Mouse (Mus musculus) hindbrain, embryonic 13.5 days (tissue): ENCODE measurements around the gene Casc1. TPM values are rescaled to one million over a fixed set of nuclear protein-coding genes. Genes with fewer than 3 reads are reported as not detected.
A peak's percentile ranks its signal among the peaks of the same experiment; 100 is the strongest.

ENCODE experiments used
- ATAC-seq: fragments of 200-750 bp; cut with Nextera tagmentation; 2 replicates; pipeline ENCODE4 v1.8.0; 2017; ENCODE audit warnings: moderate TSS enrichment; ENCODE audit not compliant: low FRiP score
- H3K27ac ChIP-seq: fragments of 300-500 bp; sonication (generic); 2 replicates; pipeline ENCODE4 v1.5.1; 2015; ENCODE audit warnings: inconsistent platforms, mild to moderate bottlenecking, moderate library complexity
- H3K27me3 ChIP-seq: fragments of 300-500 bp; sonication (generic); 2 replicates; pipeline ENCODE4 v1.6.1; 2015; ENCODE audit warnings: mild to moderate bottlenecking, inconsistent platforms
- H3K36me3 ChIP-seq: fragments of 300-500 bp; sonication (generic); 2 replicates; pipeline ENCODE4 v1.6.1; 2015; ENCODE audit warnings: mild to moderate bottlenecking, inconsistent platforms
- H3K4me1 ChIP-seq: fragments of 300-500 bp; sonication (generic); replicated peaks from 2 replicates; pipeline ENCODE4 v1.6.1; 2015; ENCODE audit warnings: inconsistent platforms
- H3K4me2 ChIP-seq: fragments of 300-500 bp; sonication (generic); 2 replicates; pipeline ENCODE4 v1.6.1; 2015; ENCODE audit warnings: inconsistent platforms, mild to moderate bottlenecking, moderate library complexity
- H3K4me3 ChIP-seq: fragments of 300-500 bp; sonication (generic); 2 replicates; pipeline ENCODE4 v1.5.1; 2015; ENCODE audit warnings: mild to moderate bottlenecking, inconsistent platforms
- H3K9ac ChIP-seq: fragments of 300-500 bp; sonication (generic); 2 replicates; pipeline ENCODE4 v1.6.1; 2015; ENCODE audit warnings: mild to moderate bottlenecking, inconsistent platforms
- H3K9me3 ChIP-seq: fragments of 300-500 bp; sonication (generic); 2 replicates; pipeline ENCODE4 v1.6.1; 2016; ENCODE audit warnings: inconsistent platforms
- WGBS: fragments of 180-500 bp; shearing (Covaris S2); methylation state at CpG from one replicate; pipeline ENCODE4 v1.1.7; 2015; 5-methylcytosine and 5-hydroxymethylcytosine counted together
- polyA plus RNA-seq: library from polyadenylated mRNA; unstranded; fragments of >200 nt; fragmentation: Nextera tagmentation; extraction: Ambion mirVana; gene quantifications from 2 replicates; pipeline ENCODE4 v1.2.1, GENCODE M21; 2015

Gene Casc1
- polyA plus RNA-seq, 1 experiment from 2014 or later = 0.97 TPM

DNA sequence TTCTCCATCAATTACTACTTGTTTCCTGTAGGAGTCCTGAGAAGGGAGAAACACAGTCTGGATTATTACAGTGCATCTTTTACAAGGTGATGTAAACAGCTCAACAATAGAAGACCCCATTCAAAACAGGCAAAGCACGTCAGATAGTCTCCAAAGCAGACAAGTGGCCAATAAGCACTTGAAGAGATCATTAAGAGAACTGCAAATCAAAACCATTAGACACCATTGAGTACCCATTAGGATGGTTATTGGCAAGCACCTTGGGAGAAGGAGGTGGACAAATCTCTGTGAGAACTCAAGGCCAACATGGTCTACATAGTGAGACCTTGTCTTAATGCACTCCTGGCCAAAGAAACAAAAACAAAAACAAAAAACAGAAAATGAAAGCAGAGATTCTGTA lies 23.6 kb upstream of the Casc1 start:
- H3K4me3 ChIP-seq = no peak overlapping the region
- no peaks in the 10 kb centered on the region for H3K9me3 ChIP-seq
- 75% methylated on average over 1 of the region's 1 CpGs for WGBS
- no peaks in the 10 kb centered on the region for H3K27me3 ChIP-seq
- no peaks in the 10 kb centered on the region for H3K4me1 ChIP-seq
- H3K4me2 ChIP-seq = no peak overlapping the region
- H3K36me3 ChIP-seq = peaks cover 16% of the 10 kb centered on the region
- H3K9ac ChIP-seq = no peak overlapping the region
- no peak overlapping the region for H3K27ac ChIP-seq
- no peak for ATAC-seq

DNA sequence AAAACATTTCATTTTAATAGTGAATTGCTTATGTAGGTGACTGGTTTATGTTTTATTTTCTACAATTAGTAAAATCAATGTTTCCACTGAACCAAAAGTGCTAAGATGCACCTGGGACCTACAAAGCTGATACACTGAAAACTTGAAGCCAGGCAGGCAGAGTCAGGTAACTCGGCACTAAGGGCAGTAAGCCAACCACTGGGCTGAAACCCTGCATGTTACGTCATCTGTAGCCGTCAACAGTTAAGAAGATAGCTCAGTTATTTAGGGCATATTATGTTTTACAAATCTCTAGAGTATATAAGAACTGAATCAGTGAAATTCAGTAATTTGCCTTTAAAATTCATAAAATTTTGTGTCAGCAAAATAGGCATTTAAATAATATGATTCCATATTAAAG lies 15.5 kb upstream of the Casc1 start:
- 94% methylated on average over 3 of the region's 3 CpGs for WGBS
- Histone ChIP-seq H3K9ac (no peak overlapping the region), H3K4me1 (no peaks in the 10 kb centered on the region), H3K27me3 (no peaks in the 10 kb centered on the region), H3K4me3 (no peak overlapping the region), H3K36me3 (peaks cover 14% of the 10 kb centered on the region), H3K27ac (no peak overlapping the region), H3K9me3 (no peaks in the 10 kb centered on the region), H3K4me2 (no peak overlapping the region)
- ATAC-seq = no peak

DNA sequence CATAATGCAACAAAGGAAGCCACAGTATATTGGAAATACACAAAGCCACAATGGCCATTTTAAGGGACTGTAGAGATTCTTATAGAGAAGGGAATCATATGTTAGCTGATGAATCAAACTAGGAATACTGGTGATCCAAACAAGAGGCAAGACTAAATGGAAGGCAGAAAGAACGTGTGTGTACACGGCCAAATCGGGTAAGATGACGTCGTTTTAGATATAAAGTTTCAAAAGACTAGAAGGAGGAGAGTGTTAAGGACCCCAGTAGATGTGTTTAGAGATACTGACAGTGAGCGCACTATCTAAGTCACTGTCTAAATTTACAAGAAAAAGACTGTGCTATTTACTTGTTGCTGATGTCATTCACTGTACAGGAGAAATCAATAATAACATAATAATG lies 13.4 kb upstream of the Casc1 start:
- 94% methylated on average over 6 of the region's 6 CpGs for WGBS
- H3K27ac ChIP-seq = no peak overlapping the region
- no peak overlapping the region for H3K4me2 ChIP-seq
- H3K4me1 ChIP-seq = no peaks in the 10 kb centered on the region
- no peak overlapping the region for H3K4me3 ChIP-seq
- H3K36me3 ChIP-seq = peaks cover 13% of the 10 kb centered on the region
- H3K9ac ChIP-seq = no peak overlapping the region
- no peaks in the 10 kb centered on the region for H3K9me3 ChIP-seq
- H3K27me3 ChIP-seq = no peaks in the 10 kb centered on the region
- ATAC-seq = no peak

DNA sequence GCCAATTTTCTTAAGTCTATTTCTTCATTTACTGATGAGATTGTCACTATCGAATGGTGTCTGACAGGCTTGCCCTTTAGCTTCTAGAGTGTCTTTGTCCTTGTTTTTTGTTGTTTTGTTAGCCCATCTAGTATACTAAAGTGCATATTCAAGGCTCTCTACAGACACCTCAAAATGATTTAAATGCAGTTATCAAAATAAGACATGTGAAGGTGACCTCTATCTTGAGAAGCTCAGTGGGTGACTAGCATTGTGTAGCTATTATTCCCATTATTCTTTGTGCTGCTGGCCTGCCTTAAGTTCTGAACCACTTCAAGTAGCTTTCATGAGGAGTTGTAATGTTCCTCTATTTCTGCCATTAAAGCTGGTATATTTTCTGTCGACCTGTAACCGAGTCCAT lies 5.0 kb upstream of the Casc1 start:
- Histone ChIP-seq H3K36me3 (peaks cover 19% of the 10 kb centered on the region), H3K4me2 (no peak overlapping the region), H3K9me3 (no peaks in the 10 kb centered on the region), H3K27ac (no peak overlapping the region), H3K9ac (no peak overlapping the region), H3K4me1 (peaks cover 11% of the 10 kb centered on the region), H3K4me3 (no peak overlapping the region), H3K27me3 (no peaks in the 10 kb centered on the region)
- ATAC-seq = no peak
- WGBS = 94% methylated on average over 3 of the region's 3 CpGs

DNA sequence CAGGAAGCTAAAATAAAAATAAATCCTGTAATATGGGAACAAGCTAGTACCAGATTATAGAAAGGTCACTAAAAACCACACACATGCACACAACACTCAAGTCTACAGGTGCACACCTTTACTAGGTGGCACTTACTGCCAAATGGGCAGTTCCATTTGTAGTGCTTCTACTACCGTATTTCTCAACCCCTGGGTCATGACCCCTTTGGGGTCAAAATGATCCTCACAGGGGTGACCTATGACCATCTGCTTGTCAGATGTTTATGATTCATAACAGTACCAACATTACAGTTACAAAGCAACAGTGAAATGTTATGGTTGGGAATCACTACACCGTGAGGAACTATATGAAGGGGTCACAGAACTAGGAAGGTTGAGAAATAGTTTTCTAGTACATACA lies 3.1 kb upstream of the Casc1 start:
- Histone ChIP-seq H3K4me2 (no peak overlapping the region), H3K4me1 (peaks cover 18% of the 10 kb centered on the region), H3K9me3 (no peaks in the 10 kb centered on the region), H3K9ac (no peak overlapping the region), H3K4me3 (no peak overlapping the region), H3K27me3 (no peaks in the 10 kb centered on the region), H3K36me3 (peaks cover 8% of the 10 kb centered on the region), H3K27ac (no peak overlapping the region)
- 85% methylated on average over 2 of the region's 2 CpGs for WGBS
- ATAC-seq = no peak

DNA sequence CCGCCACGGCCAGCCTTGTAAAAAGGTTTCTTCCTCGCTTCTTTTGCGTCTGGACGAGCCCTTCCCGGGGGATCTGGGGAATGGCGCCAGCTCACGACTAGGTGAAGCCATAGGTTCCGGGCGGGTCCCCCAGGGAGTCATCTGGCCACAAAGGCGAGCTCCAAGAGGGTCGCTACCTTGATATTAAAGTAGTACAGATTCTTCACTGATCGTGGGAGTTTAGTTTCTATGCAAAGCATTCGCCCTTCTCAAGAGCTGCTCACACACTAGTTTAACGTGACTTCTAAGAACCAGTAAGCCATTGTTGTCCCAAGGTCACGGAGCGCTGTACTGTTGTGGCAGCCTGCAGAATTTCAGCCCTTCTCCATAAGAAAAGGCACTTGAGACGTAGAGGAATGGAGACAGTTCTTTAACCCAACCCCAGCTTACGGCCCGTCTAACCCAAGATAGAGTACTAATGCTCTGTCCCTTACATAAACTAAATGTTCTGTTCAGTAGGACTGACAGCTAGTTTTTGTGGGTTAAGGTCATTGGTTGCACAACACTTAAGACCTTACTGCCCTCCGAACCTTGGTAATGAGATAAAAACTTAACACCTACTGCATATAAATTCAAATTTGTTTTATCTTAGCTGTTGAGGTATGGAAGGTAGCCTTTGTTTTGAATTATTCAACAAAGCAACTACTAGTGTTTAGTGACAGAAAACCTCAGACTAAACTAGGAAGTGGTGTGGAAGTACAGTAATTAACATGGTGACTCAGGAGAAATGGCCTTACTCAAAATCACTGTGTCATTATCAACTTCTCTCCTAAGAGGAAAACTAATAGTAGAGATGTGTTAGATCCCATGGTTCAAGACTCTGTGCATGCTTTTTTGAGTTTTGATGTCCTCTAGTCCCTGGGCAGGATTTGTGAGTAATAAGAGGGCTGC lies 836 bp upstream of the Casc1 start:
- WGBS = 5% methylated on average over 21 of the region's 21 CpGs
- peak; percentile 58 for ATAC-seq
- peaks cover 18% of the 10 kb centered on the region for H3K4me1 ChIP-seq
- peak overlapping the region; percentile 91 for H3K9ac ChIP-seq
- H3K4me3 ChIP-seq = peak overlapping the region; percentile 73
- H3K4me2 ChIP-seq = peak overlapping the region; percentile 59
- no peaks in the 10 kb centered on the region for H3K27me3 ChIP-seq
- no peaks in the 10 kb centered on the region for H3K36me3 ChIP-seq
- H3K9me3 ChIP-seq = no peaks in the 10 kb centered on the region
- H3K27ac ChIP-seq = peak overlapping the region; percentile 96

DNA sequence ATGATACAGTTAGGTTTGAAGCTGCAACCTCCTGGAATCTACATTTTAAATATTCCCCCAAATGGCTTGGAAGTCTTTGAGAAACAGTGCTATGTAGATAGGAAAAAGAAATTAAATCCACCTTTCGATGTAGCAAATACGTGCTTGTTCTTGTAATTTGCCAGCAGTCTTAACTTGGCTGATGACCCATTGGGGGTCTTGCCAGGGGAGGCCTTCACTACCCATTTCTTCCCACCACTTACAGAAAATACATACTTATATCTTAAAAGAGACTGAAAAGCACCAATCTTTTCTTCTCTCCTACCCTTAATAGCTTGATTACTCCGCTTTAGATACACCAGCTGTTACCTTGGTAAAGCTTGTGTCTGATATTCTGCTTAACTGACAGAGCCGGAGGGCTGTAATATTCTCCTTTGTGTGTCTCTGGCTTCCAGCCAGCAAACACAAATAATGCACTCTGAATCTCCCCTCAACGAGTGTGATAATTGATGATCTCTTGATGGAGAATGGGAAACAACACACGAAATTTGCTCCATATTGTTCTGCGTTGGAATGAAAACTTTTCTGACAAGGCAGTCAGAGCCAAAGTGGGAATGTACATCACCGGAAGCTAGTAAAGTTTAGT lies 637 bp downstream of the Casc1 start:
- H3K4me2 ChIP-seq = peak overlapping the region; percentile 65
- WGBS = 35% methylated on average over 8 of the region's 8 CpGs
- peaks cover 18% of the 10 kb centered on the region for H3K4me1 ChIP-seq
- no peaks in the 10 kb centered on the region for H3K36me3 ChIP-seq
- peak overlapping the region; percentile 67 for H3K27ac ChIP-seq
- no peak overlapping the region for H3K9ac ChIP-seq
- no peaks in the 10 kb centered on the region for H3K9me3 ChIP-seq
- H3K4me3 ChIP-seq = peak overlapping the region; percentile 73
- H3K27me3 ChIP-seq = no peaks in the 10 kb centered on the region
- peak; percentile 4 for ATAC-seq

DNA sequence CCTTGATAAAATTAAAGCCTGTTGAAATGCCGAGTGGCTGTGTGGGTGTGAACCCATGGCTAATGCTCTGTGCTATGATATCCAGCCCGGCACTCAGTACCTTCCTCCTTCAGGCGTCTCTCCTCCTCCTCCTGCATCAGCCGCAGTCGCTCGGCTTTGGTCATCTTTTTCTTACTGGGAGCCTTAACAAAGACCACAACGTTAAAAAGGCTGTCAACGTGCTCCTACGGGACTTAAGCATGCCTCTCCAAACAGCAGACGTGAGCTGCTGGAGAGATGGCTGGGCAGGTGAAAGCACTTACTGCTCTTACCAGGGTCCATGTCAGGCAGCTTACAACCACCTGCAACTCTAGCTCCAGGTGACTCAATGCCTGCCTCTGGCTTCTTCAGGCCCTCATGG lies 5.7 kb downstream of the Casc1 start:
- no peak overlapping the region for H3K27ac ChIP-seq
- no peak overlapping the region for H3K4me2 ChIP-seq
- no peak overlapping the region for H3K9ac ChIP-seq
- H3K4me1 ChIP-seq = peaks cover 3% of the 10 kb centered on the region
- H3K27me3 ChIP-seq = no peaks in the 10 kb centered on the region
- no peak for ATAC-seq
- no peak overlapping the region for H3K4me3 ChIP-seq
- H3K9me3 ChIP-seq = no peaks in the 10 kb centered on the region
- H3K36me3 ChIP-seq = no peaks in the 10 kb centered on the region
- WGBS = 79% methylated on average over 10 of the region's 10 CpGs

DNA sequence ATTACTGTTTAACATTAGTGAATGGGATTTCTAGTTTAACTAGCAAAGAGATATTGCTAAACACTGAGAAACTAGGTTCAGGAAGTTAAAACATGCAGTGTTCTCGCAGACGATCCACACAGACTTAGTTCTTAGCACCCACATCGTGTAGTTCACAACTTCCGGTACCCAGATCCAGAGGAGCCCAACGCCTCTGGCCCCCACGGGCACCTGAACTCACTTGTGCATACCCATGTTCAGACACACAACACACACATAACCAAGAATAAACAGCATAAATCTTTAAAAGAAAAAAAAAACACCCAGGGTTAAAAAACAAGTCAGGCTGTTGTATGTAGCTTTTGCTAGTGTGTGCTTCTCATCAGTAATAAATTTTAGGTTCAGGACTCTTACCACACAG lies 6.4 kb downstream of the Casc1 start:
- Histone ChIP-seq H3K9ac (no peak overlapping the region), H3K4me1 (no peaks in the 10 kb centered on the region), H3K27ac (no peak overlapping the region), H3K9me3 (no peaks in the 10 kb centered on the region), H3K4me2 (no peak overlapping the region), H3K27me3 (no peaks in the 10 kb centered on the region), H3K36me3 (no peaks in the 10 kb centered on the region), H3K4me3 (no peak overlapping the region)
- no peak for ATAC-seq
- WGBS = 96% methylated on average over 6 of the region's 6 CpGs

DNA sequence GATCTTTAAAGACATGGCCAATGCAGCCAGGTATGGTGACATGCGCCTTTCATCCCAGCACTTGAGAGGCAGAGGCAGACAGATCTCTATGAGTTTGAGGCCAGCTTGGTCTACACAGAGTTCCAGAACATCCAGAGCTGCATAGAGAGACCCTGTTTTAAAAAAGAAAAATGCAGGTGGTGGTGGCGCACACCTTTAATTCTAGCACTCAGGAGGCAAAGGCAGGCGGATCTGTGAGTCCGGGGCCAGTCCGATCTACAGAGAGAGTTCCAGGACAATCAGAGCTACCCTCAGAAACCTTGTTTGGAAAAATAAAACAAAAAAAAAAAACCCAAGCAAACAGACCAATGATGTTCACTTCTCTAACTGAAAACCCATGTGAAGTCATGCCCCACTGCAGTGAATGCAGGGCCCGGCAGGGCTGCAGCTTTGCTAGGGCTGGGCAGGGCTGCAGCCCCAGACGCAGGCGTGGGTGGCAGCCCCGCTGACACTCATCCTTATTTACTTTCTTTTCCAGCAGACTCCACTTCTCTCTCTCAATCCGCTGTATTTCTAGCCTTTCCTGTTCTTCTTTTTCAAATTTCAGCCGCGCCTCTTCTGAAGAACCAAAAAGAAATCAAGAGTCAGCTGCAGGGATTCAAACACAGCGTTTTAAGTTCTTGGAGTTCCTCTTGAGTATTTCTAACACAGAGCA lies 8.2 kb downstream of the Casc1 start:
- no peaks in the 10 kb centered on the region for H3K4me1 ChIP-seq
- no peaks in the 10 kb centered on the region for H3K36me3 ChIP-seq
- no peak overlapping the region for H3K4me3 ChIP-seq
- no peaks in the 10 kb centered on the region for H3K27me3 ChIP-seq
- H3K9ac ChIP-seq = no peak overlapping the region
- H3K9me3 ChIP-seq = no peaks in the 10 kb centered on the region
- H3K4me2 ChIP-seq = no peak overlapping the region
- no peak for ATAC-seq
- no peak overlapping the region for H3K27ac ChIP-seq
- WGBS = 83% methylated on average over 13 of the region's 13 CpGs

DNA sequence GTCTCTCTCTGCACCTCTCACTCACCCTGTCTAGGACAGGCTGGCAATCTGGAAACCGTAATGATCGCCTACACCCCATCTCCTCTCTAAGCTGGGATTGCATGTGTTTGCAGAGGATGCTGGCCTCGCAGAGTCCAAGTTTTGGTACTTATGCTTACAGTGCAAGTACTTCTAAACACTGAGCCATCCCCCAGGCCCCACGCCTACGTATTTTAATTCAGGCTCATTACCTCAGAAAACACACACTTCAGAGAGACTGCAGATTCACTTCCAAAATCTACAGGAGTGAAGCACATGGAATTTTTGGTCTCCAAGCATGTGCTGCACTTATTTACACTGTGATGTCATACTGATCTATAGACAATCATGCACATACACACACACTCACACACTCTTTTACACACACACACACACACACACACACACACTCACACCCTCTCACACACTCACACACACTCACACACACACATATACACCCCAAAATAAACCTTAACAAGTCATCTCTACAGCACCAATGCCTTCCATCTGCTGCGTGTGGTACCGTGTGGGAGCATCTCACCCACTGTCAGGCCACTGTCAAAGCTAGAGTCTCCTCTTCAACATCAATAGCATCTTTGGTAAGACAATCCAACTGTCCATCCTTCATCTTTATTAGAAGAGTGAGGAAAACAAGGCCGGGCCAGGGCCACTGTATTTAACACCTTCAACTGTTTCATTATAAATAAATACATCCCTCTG lies 12.7 kb downstream of the Casc1 start:
- WGBS = 97% methylated on average over 8 of the region's 8 CpGs
- no peak overlapping the region for H3K9ac ChIP-seq
- ATAC-seq = no peak
- H3K36me3 ChIP-seq = no peaks in the 10 kb centered on the region
- no peaks in the 10 kb centered on the region for H3K27me3 ChIP-seq
- H3K27ac ChIP-seq = no peak overlapping the region
- H3K4me3 ChIP-seq = no peak overlapping the region
- no peaks in the 10 kb centered on the region for H3K9me3 ChIP-seq
- no peak overlapping the region for H3K4me2 ChIP-seq
- H3K4me1 ChIP-seq = no peaks in the 10 kb centered on the region

DNA sequence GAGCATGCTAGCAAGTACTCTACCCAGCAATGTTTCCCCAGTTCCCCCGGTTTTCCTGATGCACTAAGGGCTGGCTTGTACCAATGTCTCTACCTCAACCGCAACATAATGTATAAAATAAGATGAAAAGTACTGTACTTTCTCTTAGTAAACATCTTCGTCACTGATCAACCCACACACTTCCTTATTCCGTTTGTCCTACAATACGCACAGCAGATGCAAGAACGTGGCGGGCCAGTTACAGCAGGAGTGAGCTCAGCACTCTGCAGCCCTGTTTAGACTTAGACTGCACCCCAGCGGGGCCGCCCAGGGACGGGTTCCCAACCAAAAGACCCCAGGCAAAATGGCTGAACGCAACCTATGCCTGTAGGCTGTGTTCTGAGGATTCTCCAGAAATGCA lies 17.4 kb downstream of the Casc1 start:
- Histone ChIP-seq H3K9ac (no peak overlapping the region), H3K9me3 (no peaks in the 10 kb centered on the region), H3K36me3 (no peaks in the 10 kb centered on the region), H3K27ac (no peak overlapping the region), H3K4me2 (no peak overlapping the region), H3K4me3 (no peak overlapping the region), H3K27me3 (no peaks in the 10 kb centered on the region), H3K4me1 (no peaks in the 10 kb centered on the region)
- WGBS = 85% methylated on average over 11 of the region's 11 CpGs
- ATAC-seq = no peak
